Mouse (Mus musculus) forebrain, embryonic 11.5 days (tissue): ENCODE measurements around the gene Akr1b10. TPM values are rescaled to one million over a fixed set of nuclear protein-coding genes. Genes with fewer than 3 reads are reported as not detected.

Experiments used
- ATAC-seq: fragments of 200-750 bp; cut with Nextera tagmentation; replicated peaks from 2 replicates; pipeline ENCODE4 v1.8.0; 2017; ENCODE audit warnings: moderate TSS enrichment; ENCODE audit not compliant: low FRiP score
- DNase-seq: peaks from one replicate; pipeline ENCODE4 v3.0.0-alpha.2; 2017; ENCODE audit warnings: low spot score
- H3K27ac ChIP-seq: fragments of 300-500 bp; sonication (generic); 2 replicates; pipeline ENCODE4 v1.5.1; 2014; ENCODE audit warnings: low read depth, low read length
- H3K27me3 ChIP-seq: fragments of 300-500 bp; sonication (generic); 2 replicates; pipeline ENCODE4 v1.6.1; 2014; ENCODE audit warnings: mild to moderate bottlenecking, low read length, mixed read lengths; ENCODE audit not compliant: control insufficient read depth, insufficient read depth
- H3K36me3 ChIP-seq: fragments of 300-500 bp; sonication (generic); 2 replicates; pipeline ENCODE4 v1.6.1; 2014; ENCODE audit warnings: mild to moderate bottlenecking, low read length, moderate library complexity, mixed read lengths; ENCODE audit not compliant: control insufficient read depth, insufficient read depth
- H3K4me1 ChIP-seq: fragments of 300-500 bp; sonication (generic); replicated peaks from 2 replicates; pipeline ENCODE4 v1.6.1; 2014; ENCODE audit warnings: low read length, mixed read lengths; ENCODE audit not compliant: control insufficient read depth, insufficient read depth
- H3K4me2 ChIP-seq: fragments of 300-500 bp; sonication (generic); 2 replicates; pipeline ENCODE4 v1.6.1; 2014; ENCODE audit warnings: low read depth, mild to moderate bottlenecking, low read length, moderate library complexity, mixed read lengths; ENCODE audit not compliant: severe bottlenecking
- H3K4me3 ChIP-seq: fragments of 300-500 bp; sonication (generic); 2 replicates; pipeline ENCODE4 v1.5.1; 2014; ENCODE audit warnings: low read depth, low read length
- H3K9ac ChIP-seq: fragments of 300-500 bp; sonication (generic); 2 replicates; pipeline ENCODE4 v1.6.1; 2014; ENCODE audit warnings: low read length
- H3K9me3 ChIP-seq: fragments of 300-500 bp; sonication (generic); 2 replicates; pipeline ENCODE4 v1.6.1; 2016; ENCODE audit warnings: low read length, mixed read lengths; ENCODE audit not compliant: control insufficient read depth
- WGBS: fragments of 180-500 bp; shearing (Covaris S2); extraction: QIAGEN DNeasy Blood & Tissue Kit; methylation state at CpG from one replicate; pipeline ENCODE4 v1.1.7; 2014; 5-methylcytosine and 5-hydroxymethylcytosine counted together
- polyA plus RNA-seq: library from polyadenylated mRNA; unstranded; fragments of >200 nt; fragmentation: Nextera tagmentation; extraction: Ambion mirVana; gene quantifications from 2 replicates; pipeline ENCODE4 v1.2.1, GENCODE M21; 2014

Akr1b10 gene
- 11.0 and 11.2 TPM in 2 replicates for polyA plus RNA-seq

DNA sequence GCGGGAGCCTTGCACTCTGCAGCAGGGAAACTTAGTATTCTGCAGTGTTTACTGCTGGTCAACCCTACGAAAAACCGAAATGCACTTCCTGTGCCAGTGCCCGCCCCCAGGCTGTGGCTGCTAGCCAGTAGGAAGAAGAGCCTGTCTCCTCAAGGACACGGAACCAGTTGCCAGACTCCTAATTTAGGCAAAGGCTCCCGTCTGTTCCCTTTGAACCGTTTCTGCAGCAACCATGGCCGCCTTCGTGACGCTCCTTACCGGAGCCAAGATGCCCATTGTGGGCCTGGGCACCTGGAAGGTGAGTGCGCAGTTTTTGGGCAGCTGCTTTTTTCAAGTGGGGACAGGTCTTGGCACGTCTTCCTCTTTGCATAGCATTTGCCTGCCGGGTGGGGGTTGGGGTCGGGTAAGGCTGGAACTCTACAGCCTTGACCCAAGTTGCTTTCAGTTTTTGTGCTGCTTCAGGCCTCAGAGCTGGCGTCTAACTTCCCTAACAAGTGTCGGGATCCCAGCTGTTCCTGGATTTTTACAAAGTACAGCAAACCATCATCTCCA is at the start of gene Akr1b10:
TSS of gene Akr1b10 (plus strand) at position 109 of the 552 bp plus-strand sequence.
- 3% methylated on average over 17 of the region's 17 CpGs for WGBS
- peak within 1 kb of the TSS; percentile 73 for H3K4me2 ChIP-seq
- peak; percentile 64 for ATAC-seq
- H3K4me1 ChIP-seq = no peaks in the 10 kb centered on the region
- H3K9me3 ChIP-seq = no peaks in the 10 kb centered on the region
- peak within 1 kb of the TSS; percentile 44 for H3K4me3 ChIP-seq
- no peaks in the 10 kb centered on the region for H3K36me3 ChIP-seq
- peak within 1 kb of the TSS; percentile 48 for H3K9ac ChIP-seq
- H3K27me3 ChIP-seq = no peaks in the 10 kb centered on the region
- peak; percentile 69 for DNase-seq
- H3K27ac ChIP-seq = no peak within 1 kb of the TSS

DNA sequence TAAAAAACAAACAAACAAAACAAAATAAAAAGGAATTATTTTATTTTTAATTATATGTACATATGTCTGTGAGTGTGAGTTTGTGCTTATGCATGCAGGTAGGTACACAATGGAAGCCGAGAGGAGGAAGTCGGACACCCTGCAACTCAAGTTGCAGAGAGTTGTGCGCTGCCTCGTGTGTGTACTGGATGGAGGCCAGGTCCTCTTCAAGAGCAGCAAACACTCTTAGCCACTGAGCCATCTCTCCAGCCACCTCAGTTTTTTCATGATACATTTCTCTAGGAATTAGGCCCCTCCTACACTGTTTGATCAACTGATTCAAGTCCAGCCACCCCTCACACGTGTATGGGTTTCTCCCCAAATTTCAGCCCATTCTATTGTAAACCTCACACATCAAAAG is 49.3 kb upstream of the Akr1b10 start:
- 95% methylated on average over 5 of the region's 5 CpGs for WGBS
- Histone ChIP-seq H3K27ac (no peak overlapping the region), H3K36me3 (no peaks in the 10 kb centered on the region), H3K9me3 (no peaks in the 10 kb centered on the region), H3K4me1 (no peaks in the 10 kb centered on the region), H3K4me2 (no peak overlapping the region), H3K9ac (no peak overlapping the region), H3K4me3 (no peak overlapping the region), H3K27me3 (no peaks in the 10 kb centered on the region)
- peak; percentile 7 for DNase-seq
- no peak for ATAC-seq

DNA sequence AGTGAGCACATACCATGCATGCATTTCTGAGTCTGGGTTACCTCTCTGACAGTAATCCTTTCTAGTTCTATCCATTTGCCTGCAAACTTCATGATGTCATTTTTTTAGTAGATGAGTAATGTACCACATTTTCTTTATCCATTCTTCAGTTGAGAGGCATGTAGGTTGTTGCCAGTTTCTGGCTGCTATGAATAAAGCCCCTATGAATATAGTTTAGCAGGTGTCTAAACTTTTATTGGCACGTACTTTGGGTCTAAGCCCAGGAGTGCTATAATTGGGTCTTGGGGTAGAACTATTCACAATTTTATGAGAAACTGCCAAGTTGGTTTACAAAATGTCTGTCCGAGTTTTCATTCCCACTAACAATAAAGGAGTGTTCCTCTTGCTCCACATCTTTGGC is 46.2 kb upstream of the Akr1b10 start:
- Histone ChIP-seq H3K4me2 (no peak overlapping the region), H3K9me3 (no peaks in the 10 kb centered on the region), H3K4me1 (no peaks in the 10 kb centered on the region), H3K9ac (no peak overlapping the region), H3K27ac (no peak overlapping the region), H3K4me3 (no peak overlapping the region), H3K27me3 (no peaks in the 10 kb centered on the region), H3K36me3 (no peaks in the 10 kb centered on the region)
- DNase-seq = no peak
- whole genome bisulfite sequencing = 81% methylated on average over 2 of the region's 2 CpGs
- ATAC-seq = no peak

DNA sequence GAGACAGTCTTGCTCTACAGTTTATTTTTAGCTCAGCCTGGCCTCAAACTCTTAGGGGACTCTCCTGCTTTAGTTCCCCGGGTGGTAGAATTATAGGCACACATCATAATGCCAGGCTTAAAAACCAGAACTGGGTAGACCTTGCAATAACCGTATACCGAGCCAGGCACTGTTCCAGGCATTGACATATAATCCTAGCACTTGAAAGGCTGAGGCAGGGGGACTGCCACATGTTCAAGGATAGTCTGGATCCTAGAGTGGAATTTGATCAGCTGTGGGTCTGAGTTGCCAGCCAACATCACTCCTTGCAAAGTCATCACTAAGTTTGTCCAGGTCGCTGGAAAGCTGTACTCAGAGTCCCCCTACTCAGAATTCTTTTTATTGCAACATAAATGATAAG is 42.0 kb upstream of the Akr1b10 start:
- Histone ChIP-seq H3K27me3 (no peaks in the 10 kb centered on the region), H3K36me3 (no peaks in the 10 kb centered on the region), H3K27ac (no peak overlapping the region), H3K4me3 (no peak overlapping the region), H3K9me3 (no peaks in the 10 kb centered on the region), H3K9ac (no peak overlapping the region), H3K4me2 (no peak overlapping the region), H3K4me1 (no peaks in the 10 kb centered on the region)
- DNase-seq = no peak
- no peak for ATAC-seq
- 88% methylated on average over 4 of the region's 4 CpGs for WGBS

DNA sequence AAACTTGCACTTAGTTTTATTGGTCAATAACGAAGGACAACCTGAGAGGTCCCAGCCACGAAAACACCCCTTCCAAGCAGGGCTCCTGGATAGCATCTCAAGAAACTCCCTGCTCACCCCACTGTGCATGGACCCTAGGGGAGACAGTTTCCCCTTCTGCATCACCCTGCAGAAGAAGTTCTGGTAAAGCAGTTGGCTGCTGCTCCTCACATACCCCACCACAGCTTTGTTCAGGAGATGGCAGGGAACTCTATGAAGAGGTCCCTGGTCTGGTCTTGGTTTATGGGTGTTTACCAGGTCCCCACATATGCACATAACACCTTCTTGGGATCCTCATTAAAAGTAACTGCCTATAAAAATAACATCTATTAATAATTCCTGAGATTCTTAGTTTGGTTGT is 41.5 kb upstream of the Akr1b10 start:
- Histone ChIP-seq H3K27ac (no peak overlapping the region), H3K4me3 (no peak overlapping the region), H3K9me3 (no peaks in the 10 kb centered on the region), H3K4me1 (no peaks in the 10 kb centered on the region), H3K9ac (no peak overlapping the region), H3K27me3 (no peaks in the 10 kb centered on the region), H3K36me3 (no peaks in the 10 kb centered on the region), H3K4me2 (no peak overlapping the region)
- WGBS = 87% methylated on average over 2 of the region's 2 CpGs
- ATAC-seq = no peak
- no peak for DNase-seq

DNA sequence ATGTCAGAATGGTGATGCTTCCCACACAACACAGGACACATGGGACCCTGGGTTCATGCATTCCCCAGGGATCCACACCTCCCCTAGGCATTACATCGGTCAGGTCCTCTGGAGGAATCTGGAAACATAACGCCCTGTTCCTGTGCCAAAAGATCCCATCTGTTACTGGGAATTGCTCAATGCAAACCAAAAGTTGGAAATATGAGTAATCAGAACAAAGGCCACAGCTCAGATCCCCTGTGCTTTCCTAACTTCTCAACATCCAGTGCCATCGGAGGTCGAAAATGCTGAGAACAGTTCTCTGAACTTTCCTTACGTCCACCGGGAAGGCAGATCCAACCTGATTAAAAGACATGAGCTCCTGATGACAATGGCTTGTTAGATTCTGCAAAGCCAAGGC is 40.6 kb upstream of the Akr1b10 start:
- H3K36me3 ChIP-seq = no peaks in the 10 kb centered on the region
- no peak overlapping the region for H3K27ac ChIP-seq
- H3K9me3 ChIP-seq = no peaks in the 10 kb centered on the region
- H3K4me2 ChIP-seq = no peak overlapping the region
- H3K4me1 ChIP-seq = no peaks in the 10 kb centered on the region
- no peak for ATAC-seq
- no peaks in the 10 kb centered on the region for H3K27me3 ChIP-seq
- no peak overlapping the region for H3K9ac ChIP-seq
- no peak for DNase-seq
- 81% methylated on average over 6 of the region's 6 CpGs for WGBS
- no peak overlapping the region for H3K4me3 ChIP-seq

DNA sequence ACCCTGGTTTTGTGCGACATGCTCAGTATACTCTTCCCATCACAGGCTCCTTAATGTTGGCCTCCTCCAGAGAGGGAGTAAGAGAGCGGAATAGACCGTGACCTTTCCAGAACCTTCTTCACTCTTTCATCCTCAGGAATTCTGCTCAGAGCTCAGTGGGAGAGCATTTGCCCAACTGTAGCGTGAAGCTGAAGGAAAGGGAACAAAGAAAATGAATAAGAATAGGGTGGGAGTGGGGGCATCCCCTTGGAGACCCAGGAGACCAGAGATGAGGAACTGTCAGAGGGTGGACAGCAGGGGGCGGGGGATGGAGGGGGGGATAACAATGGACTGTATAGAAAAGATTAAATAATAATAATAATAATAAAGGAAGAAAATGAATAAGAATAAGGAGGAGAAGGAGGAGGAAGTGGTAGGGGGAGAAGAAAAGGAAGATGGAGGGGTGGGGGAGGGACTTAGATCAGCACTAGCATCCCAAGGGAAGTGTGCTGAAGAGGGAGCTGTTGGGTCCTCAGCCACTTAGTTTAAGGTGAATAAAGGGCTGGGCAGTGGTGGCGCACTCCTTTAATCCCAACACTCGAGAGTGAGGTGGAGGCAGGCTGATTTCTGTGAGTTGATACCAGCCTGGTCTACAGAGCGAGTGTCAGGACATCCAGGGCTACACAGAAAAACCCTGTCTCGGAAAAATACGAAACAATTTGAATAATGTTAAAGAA is 39.7 kb upstream of the Akr1b10 start:
- no peak overlapping the region for H3K4me2 ChIP-seq
- ATAC-seq (no peak), DNase-seq (peak; percentile 40)
- no peaks in the 10 kb centered on the region for H3K27me3 ChIP-seq
- no peaks in the 10 kb centered on the region for H3K36me3 ChIP-seq
- no peak overlapping the region for H3K4me3 ChIP-seq
- H3K4me1 ChIP-seq = no peaks in the 10 kb centered on the region
- H3K27ac ChIP-seq = no peak overlapping the region
- no peaks in the 10 kb centered on the region for H3K9me3 ChIP-seq
- H3K9ac ChIP-seq = no peak overlapping the region
- WGBS = 39% methylated on average over 10 of the region's 10 CpGs

DNA sequence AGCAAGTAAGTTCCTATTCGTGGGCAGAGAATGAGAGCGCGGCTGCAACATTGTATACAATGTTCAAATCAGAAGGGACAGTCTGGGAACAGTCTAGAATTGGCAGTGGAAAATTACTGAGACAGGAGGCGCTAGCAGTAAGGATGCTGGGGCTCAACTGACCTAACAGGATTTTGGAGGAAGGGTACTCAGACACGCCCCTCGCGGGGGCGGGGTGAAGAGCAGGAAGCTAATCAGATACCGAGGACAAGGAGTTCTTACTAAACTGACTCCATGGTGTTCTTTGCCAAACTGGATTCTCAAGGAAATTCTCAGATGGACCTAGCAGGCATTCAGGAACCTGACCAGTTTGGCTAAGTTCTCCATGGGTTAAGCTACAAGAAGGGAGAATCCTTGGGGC is 39.1 kb upstream of the Akr1b10 start:
- Histone ChIP-seq H3K9me3 (no peaks in the 10 kb centered on the region), H3K27me3 (no peaks in the 10 kb centered on the region), H3K4me2 (no peak overlapping the region), H3K4me1 (no peaks in the 10 kb centered on the region), H3K27ac (no peak overlapping the region), H3K36me3 (no peaks in the 10 kb centered on the region), H3K9ac (no peak overlapping the region), H3K4me3 (no peak overlapping the region)
- WGBS = 15% methylated on average over 9 of the region's 9 CpGs
- ATAC-seq = no peak
- DNase-seq = peak; percentile 55
